Mouse (Mus musculus) layer of hippocampus, adult 9-10 months (tissue): Measurements from ENCODE around the gene Olfr853.

ENCODE experiments used
- DNase-seq: peaks from one replicate; pipeline ENCODE4 v3.0.0; 2022; ENCODE audit warnings: low spot score

The Olfr853 gene

GRCm38 (mm10) chr9:19540976-19541375 is at the start of gene Olfr853:
Gene Olfr853, minus strand, starts transcription at chr9:19541076.
- DNase-seq = no peak

- DNase-seq = no peak
These were observed 41.4 kb upstream of the Olfr853 start, which contains the start of gene Olfr855 for GRCm38 (mm10) chr9:19582317-19582716. Gene Olfr855, plus strand, starts transcription at chr9:19582617.

GRCm38 (mm10) chr9:19567282-19567681 is 26.4 kb upstream of the Olfr853 start, which contains the start of gene Olfr854:
Gene Olfr854, minus strand, starts transcription at chr9:19567382.
- DNase-seq = no peak

GRCm38 (mm10) chr9:19492995-19493394 is 47.9 kb downstream of the Olfr853 start, which contains the start of gene Olfr851:
Gene Olfr851, plus strand, starts transcription at chr9:19493295.
- no peak for DNase-seq
